Mouse (Mus musculus): Measurements from ENCODE around the gene Theg. TPM values are rescaled to one million over a fixed set of nuclear protein-coding genes. Genes with fewer than 3 reads are reported as not detected.

The Theg gene
- polyA plus RNA-seq, 1 experiment from 2014 or later: not detected

DNA sequence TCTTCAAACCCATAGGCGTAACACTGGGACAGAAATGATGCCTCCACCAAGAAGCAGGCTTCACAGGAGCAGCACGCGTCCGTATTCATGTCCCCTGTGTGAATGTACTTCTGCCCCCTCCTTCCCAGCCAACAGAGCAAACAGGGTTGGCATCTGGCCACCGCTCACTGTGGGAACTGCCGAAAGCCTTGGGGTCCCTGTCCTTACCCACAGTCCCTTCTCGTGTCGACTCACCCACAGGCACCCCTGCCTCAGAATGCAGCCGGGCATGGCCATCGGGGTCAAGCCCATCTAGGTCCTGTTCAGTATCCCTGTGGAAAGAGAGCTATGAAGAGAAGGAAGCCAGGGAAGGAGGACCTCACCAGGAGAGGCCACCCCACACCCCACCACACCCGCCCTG is 45.0 kb downstream of the Theg start:
- no peaks in the 10 kb centered on the region for H3K27me3 ChIP-seq (ENCODE audit: control insufficient read depth, insufficient read depth, low read length)
- peaks cover 64% of the 10 kb centered on the region for H3K36me3 ChIP-seq (ENCODE audit: control insufficient read depth, insufficient read depth, low read length)
- 91% methylated on average over 11 of the region's 11 CpGs for WGBS
- no peak overlapping the region for H3K27ac ChIP-seq (ENCODE audit: low read length)
- H3K9me3 ChIP-seq (ENCODE audit: control insufficient read depth, low read depth, low read length): no peaks in the 10 kb centered on the region
- no peak for ATAC-seq (ENCODE audit: insufficient number of reproducible peaks, insufficient read depth, low FRiP score, low read depth)
- no peak overlapping the region for H3K4me2 ChIP-seq (replicated peaks; ENCODE audit: low read depth, low read length)
- no peaks in the 10 kb centered on the region for H3K4me1 ChIP-seq (ENCODE audit: control insufficient read depth, insufficient read depth, low read length)
- no peak overlapping the region for H3K4me3 ChIP-seq (ENCODE audit: low read depth, low read length)
- no peak overlapping the region for H3K9ac ChIP-seq (replicated peaks; ENCODE audit: low read depth, low read length)

GRCm38 (mm10) chr10:79541522-79541921 is 45.6 kb downstream of the Theg start:
- no peak overlapping the region for H3K4me2 ChIP-seq (replicated peaks; ENCODE audit: low read depth, low read length)
- H3K36me3 ChIP-seq (ENCODE audit: control insufficient read depth, insufficient read depth, low read length): peaks cover 57% of the 10 kb centered on the region
- H3K27me3 ChIP-seq (ENCODE audit: control insufficient read depth, insufficient read depth, low read length): no peaks in the 10 kb centered on the region
- no peaks in the 10 kb centered on the region for H3K9me3 ChIP-seq (ENCODE audit: control insufficient read depth, low read depth, low read length)
- H3K9ac ChIP-seq (replicated peaks; ENCODE audit: low read depth, low read length): no peak overlapping the region
- no peak for ATAC-seq (ENCODE audit: insufficient number of reproducible peaks, insufficient read depth, low FRiP score, low read depth)
- H3K4me3 ChIP-seq (ENCODE audit: low read depth, low read length): no peak overlapping the region
- no peak overlapping the region for H3K27ac ChIP-seq (ENCODE audit: low read length)
- 88% methylated on average over 15 of the region's 15 CpGs for WGBS
- no peaks in the 10 kb centered on the region for H3K4me1 ChIP-seq (ENCODE audit: control insufficient read depth, insufficient read depth, low read length)

GRCm38 (mm10) chr10:79540746-79541145 is 46.4 kb downstream of the Theg start:
- H3K9ac ChIP-seq (replicated peaks; ENCODE audit: low read depth, low read length): no peak overlapping the region
- no peaks in the 10 kb centered on the region for H3K4me1 ChIP-seq (ENCODE audit: control insufficient read depth, insufficient read depth, low read length)
- H3K36me3 ChIP-seq (ENCODE audit: control insufficient read depth, insufficient read depth, low read length): peaks cover 52% of the 10 kb centered on the region
- H3K27me3 ChIP-seq (ENCODE audit: control insufficient read depth, insufficient read depth, low read length): no peaks in the 10 kb centered on the region
- ATAC-seq (ENCODE audit: insufficient number of reproducible peaks, insufficient read depth, low FRiP score, low read depth): no peak
- H3K9me3 ChIP-seq (ENCODE audit: control insufficient read depth, low read depth, low read length): no peaks in the 10 kb centered on the region
- no peak overlapping the region for H3K4me2 ChIP-seq (replicated peaks; ENCODE audit: low read depth, low read length)
- WGBS: 93% methylated on average over 11 of the region's 11 CpGs
- H3K4me3 ChIP-seq (ENCODE audit: low read depth, low read length): no peak overlapping the region
- H3K27ac ChIP-seq (ENCODE audit: low read length): no peak overlapping the region

DNA sequence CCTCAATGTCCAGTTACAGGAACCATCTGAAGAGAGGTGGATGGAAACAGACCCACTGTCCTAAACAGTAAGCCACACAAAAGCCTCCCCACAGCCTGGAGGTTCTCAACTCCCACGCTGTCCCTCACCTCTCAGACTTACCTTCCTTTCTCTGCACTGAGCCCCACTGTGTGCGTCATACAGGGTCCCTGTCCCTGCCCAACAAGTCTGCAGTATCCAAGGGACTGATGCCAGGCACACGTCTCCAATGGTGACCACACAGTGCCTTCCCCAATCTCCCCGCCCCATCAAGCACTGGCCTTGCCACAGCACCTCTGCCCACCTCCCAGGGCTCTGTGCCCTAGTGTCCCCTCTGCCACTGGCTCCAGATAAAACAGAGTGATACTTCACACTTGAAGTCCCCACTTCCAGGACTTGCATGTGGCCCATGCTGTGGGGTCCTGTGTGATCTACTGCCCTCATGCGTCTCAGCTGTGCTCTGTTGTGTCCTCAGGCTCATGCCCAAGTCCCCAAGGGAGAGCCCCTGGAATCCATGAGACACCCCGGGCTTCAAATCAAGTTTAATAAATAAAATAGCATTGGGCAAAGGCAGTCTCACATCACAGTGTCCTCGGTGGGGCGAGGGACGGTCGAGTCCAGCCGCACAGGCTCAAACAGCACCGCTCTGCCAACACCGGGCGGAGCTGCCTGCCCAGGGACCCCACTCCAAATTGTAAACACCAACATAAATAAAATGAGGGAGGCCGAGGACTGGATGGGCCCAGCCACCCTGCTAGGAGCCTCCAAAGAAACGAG is 47.2 kb downstream of the Theg start:
- WGBS: 87% methylated on average over 16 of the region's 16 CpGs

DNA sequence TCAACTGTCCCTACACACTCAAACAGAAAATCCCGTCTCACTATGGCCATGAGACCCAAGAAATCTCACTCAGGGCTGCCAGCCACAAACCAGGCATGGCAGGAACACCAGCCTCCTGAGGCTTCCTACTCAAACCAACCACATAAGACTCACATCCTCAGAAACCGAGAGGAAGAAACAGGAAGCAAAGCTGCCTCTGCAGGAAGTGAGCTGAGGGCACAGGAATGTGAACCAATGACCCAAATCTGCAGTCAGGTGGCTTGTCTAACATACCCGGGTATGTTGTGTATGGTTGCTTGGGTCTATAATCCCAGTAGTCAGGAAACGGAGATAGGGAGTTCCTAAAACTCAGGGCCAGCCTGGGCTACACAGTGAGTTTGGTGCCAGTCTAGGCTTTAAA is 48.3 kb downstream of the Theg start:
- H3K27ac ChIP-seq (ENCODE audit: low read length): no peak overlapping the region
- H3K4me3 ChIP-seq (ENCODE audit: low read depth, low read length): no peak overlapping the region
- H3K4me1 ChIP-seq (ENCODE audit: control insufficient read depth, insufficient read depth, low read length): 0 out of 2 replicates have a peak, but pooled peaks cover under 1% of the 10 kb centered on the region
- H3K27me3 ChIP-seq (ENCODE audit: control insufficient read depth, insufficient read depth, low read length): no peaks in the 10 kb centered on the region
- no peak overlapping the region for H3K4me2 ChIP-seq (replicated peaks; ENCODE audit: low read depth, low read length)
- WGBS: 65% methylated on average over 4 of the region's 4 CpGs
- no peak overlapping the region for H3K9ac ChIP-seq (replicated peaks; ENCODE audit: low read depth, low read length)
- peaks cover 35% of the 10 kb centered on the region for H3K36me3 ChIP-seq (ENCODE audit: control insufficient read depth, insufficient read depth, low read length)
- ATAC-seq (ENCODE audit: insufficient number of reproducible peaks, insufficient read depth, low FRiP score, low read depth): no peak
- H3K9me3 ChIP-seq (ENCODE audit: control insufficient read depth, low read depth, low read length): no peaks in the 10 kb centered on the region

More for the DNA sequence above, 47.2 kb downstream of the Theg start:
- no peak overlapping the region for H3K27ac ChIP-seq (ENCODE audit: low read length)
- H3K4me2 ChIP-seq (replicated peaks; ENCODE audit: low read depth, low read length): no peak overlapping the region
- no peak for ATAC-seq (ENCODE audit: insufficient number of reproducible peaks, insufficient read depth, low FRiP score, low read depth)
- H3K36me3 ChIP-seq (ENCODE audit: control insufficient read depth, insufficient read depth, low read length): peaks cover 46% of the 10 kb centered on the region
- no peaks in the 10 kb centered on the region for H3K9me3 ChIP-seq (ENCODE audit: control insufficient read depth, low read depth, low read length)
- H3K9ac ChIP-seq (replicated peaks; ENCODE audit: low read depth, low read length): no peak overlapping the region
- H3K4me3 ChIP-seq (ENCODE audit: low read depth, low read length): no peak overlapping the region
- no peaks in the 10 kb centered on the region for H3K27me3 ChIP-seq (ENCODE audit: control insufficient read depth, insufficient read depth, low read length)
- no peaks in the 10 kb centered on the region for H3K4me1 ChIP-seq (ENCODE audit: control insufficient read depth, insufficient read depth, low read length)

GRCm38 (mm10) chr10:79538323-79538722 is 48.8 kb downstream of the Theg start:
- Histone ChIP-seq H3K4me3 (ENCODE audit: low read depth, low read length) (no peak overlapping the region), H3K27ac (ENCODE audit: low read length) (no peak overlapping the region), H3K36me3 (ENCODE audit: control insufficient read depth, insufficient read depth, low read length) (peaks cover 30% of the 10 kb centered on the region), H3K27me3 (ENCODE audit: control insufficient read depth, insufficient read depth, low read length) (no peaks in the 10 kb centered on the region), H3K9ac (replicated peaks; ENCODE audit: low read depth, low read length) (no peak overlapping the region), H3K4me2 (replicated peaks; ENCODE audit: low read depth, low read length) (no peak overlapping the region), H3K9me3 (ENCODE audit: control insufficient read depth, low read depth, low read length) (no peaks in the 10 kb centered on the region), H3K4me1 (ENCODE audit: control insufficient read depth, insufficient read depth, low read length) (0 out of 2 replicates have a peak, but pooled peaks cover 4% of the 10 kb centered on the region)
- WGBS: 83% methylated on average over 3 of the region's 3 CpGs
- no peak for ATAC-seq (ENCODE audit: insufficient number of reproducible peaks, insufficient read depth, low FRiP score, low read depth)

GRCm38 (mm10) chr10:79537781-79538180 is 49.4 kb downstream of the Theg start:
- 87% methylated on average over 2 of the region's 2 CpGs for WGBS
- no peak overlapping the region for H3K27ac ChIP-seq (ENCODE audit: low read length)
- H3K4me3 ChIP-seq (ENCODE audit: low read depth, low read length): no peak overlapping the region
- no peaks in the 10 kb centered on the region for H3K9me3 ChIP-seq (ENCODE audit: control insufficient read depth, low read depth, low read length)
- no peak for ATAC-seq (ENCODE audit: insufficient number of reproducible peaks, insufficient read depth, low FRiP score, low read depth)
- peaks cover 27% of the 10 kb centered on the region for H3K36me3 ChIP-seq (ENCODE audit: control insufficient read depth, insufficient read depth, low read length)
- H3K4me1 ChIP-seq (ENCODE audit: control insufficient read depth, insufficient read depth, low read length): 0 out of 2 replicates have a peak, but pooled peaks cover 4% of the 10 kb centered on the region
- no peak overlapping the region for H3K4me2 ChIP-seq (replicated peaks; ENCODE audit: low read depth, low read length)
- no peaks in the 10 kb centered on the region for H3K27me3 ChIP-seq (ENCODE audit: control insufficient read depth, insufficient read depth, low read length)
- H3K9ac ChIP-seq (replicated peaks; ENCODE audit: low read depth, low read length): no peak overlapping the region

- no peak overlapping the region for H3K9ac ChIP-seq (replicated peaks; ENCODE audit: low read depth, low read length)
- no peak overlapping the region for H3K27ac ChIP-seq (ENCODE audit: low read length)
- H3K4me2 ChIP-seq (replicated peaks; ENCODE audit: low read depth, low read length): no peak overlapping the region
- H3K9me3 ChIP-seq (ENCODE audit: control insufficient read depth, low read depth, low read length): no peaks in the 10 kb centered on the region
- H3K36me3 ChIP-seq (ENCODE audit: control insufficient read depth, insufficient read depth, low read length): peaks cover 23% of the 10 kb centered on the region
- WGBS: 86% methylated on average over 7 of the region's 7 CpGs
- H3K27me3 ChIP-seq (ENCODE audit: control insufficient read depth, insufficient read depth, low read length): no peaks in the 10 kb centered on the region
- H3K4me1 ChIP-seq (ENCODE audit: control insufficient read depth, insufficient read depth, low read length): 0 out of 2 replicates have a peak, but pooled peaks cover 4% of the 10 kb centered on the region
- ATAC-seq (ENCODE audit: insufficient number of reproducible peaks, insufficient read depth, low FRiP score, low read depth): no peak
- H3K4me3 ChIP-seq (ENCODE audit: low read depth, low read length): no peak overlapping the region
These were observed 49.9 kb downstream of the Theg start for GRCm38 (mm10) chr10:79537271-79537670.
